Mouse (Mus musculus): ENCODE measurements around the gene Olfml3. TPM values are rescaled to one million over a fixed set of nuclear protein-coding genes. Genes with fewer than 3 reads are reported as not detected.
A peak's percentile ranks its signal among the peaks of the same experiment; 100 is the strongest.

Olfml3 gene
- polyA plus RNA-seq, 2 experiments: 52.0 to 82.5 TPM

DNA sequence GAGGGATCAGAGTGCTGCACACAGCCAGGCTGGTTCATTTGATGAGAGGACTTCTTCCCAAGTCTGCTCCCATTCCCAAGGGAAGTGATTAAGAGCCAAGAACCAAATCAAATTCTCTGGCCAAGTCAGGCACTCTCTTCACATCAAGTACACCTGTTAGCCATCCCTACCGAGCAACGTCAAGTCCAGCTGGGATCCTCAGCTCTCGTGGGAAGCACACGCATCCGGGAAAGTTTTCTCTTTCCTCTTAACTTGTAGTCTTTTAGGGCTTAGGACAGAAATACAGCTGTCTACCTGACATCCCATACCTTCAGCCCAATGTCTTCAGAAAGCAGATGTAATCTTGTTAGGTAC lies 53.9 kb downstream of the Olfml3 start:
- Histone ChIP-seq H3K4me1 (ENCODE audit: control insufficient read depth, insufficient read depth, low read length) (peaks cover 7% of the 10 kb centered on the region; the same call in 1 of the 2 replicates), H3K27me3 (ENCODE audit: control insufficient read depth, insufficient read depth, low read length) (no peaks in the 10 kb centered on the region), H3K36me3 (ENCODE audit: control insufficient read depth, insufficient read depth, low read length) (no peaks in the 10 kb centered on the region), H3K9me3 (ENCODE audit: control insufficient read depth, low read length) (no peaks in the 10 kb centered on the region), H3K9ac (ENCODE audit: low read depth, low read length, severe bottlenecking) (no peak overlapping the region), H3K4me3 (replicated peaks; ENCODE audit: low read length) (no peak overlapping the region), H3K4me2 (replicated peaks; ENCODE audit: low read depth, low read length, severe bottlenecking) (no peak overlapping the region), H3K27ac (replicated peaks; ENCODE audit: low read depth, low read length) (no peak overlapping the region)
- ATAC-seq (ENCODE audit: low FRiP score, low read depth) (no peak), DNase-seq (ENCODE audit: low spot score) (no peak)
- 31% methylated on average over 5 of the region's 5 CpGs for WGBS
- TF ChIP-seq POLR2A (IDR thresholded peaks at IDR 0.05; ENCODE audit: borderline replicate concordance, extremely low read depth, insufficient read depth, insufficient read length): no peak

DNA sequence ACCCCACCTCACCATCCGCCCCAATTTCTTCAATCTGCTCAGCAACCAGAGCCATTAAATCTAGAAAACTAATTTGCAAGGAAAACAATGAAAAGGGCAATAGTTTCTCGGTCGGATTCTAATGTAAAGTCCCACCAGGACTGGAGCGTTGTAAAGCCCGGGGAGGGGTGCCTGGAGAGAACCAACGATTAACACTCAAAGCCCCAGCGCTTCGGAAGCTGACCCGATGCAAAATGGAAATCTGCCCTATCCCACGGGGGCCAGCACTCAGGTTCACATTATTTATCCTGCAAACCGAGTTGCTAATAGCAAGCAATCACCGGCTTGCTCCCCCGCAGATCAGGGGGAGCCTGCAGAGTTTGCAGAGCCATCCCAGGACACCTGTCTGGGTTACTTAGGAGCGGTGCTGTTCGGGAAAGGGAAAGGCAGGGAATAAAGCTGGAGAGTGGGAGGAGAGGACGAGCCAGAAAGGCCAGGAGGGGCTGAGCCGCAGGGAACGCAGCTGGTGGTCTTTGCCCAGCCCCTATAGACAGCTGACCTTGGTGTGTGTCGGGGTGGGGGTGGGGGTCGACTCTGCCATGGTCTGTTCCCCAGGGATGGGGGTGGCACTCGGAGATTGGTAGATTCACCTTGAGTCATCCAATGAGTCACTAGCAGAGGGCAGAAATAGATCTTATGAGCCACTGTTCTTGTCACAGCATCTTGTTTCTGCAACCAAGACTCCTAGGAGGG lies 54.4 kb downstream of the Olfml3 start:
- TF ChIP-seq POLR2A (IDR thresholded peaks at IDR 0.05; ENCODE audit: borderline replicate concordance, extremely low read depth, insufficient read depth, insufficient read length): no peak
- Histone ChIP-seq H3K9ac (ENCODE audit: low read depth, low read length, severe bottlenecking) (peak overlapping the region; percentile 21; the same call in 1 of the 2 replicates), H3K36me3 (ENCODE audit: control insufficient read depth, insufficient read depth, low read length) (no peaks in the 10 kb centered on the region), H3K4me2 (replicated peaks; ENCODE audit: low read depth, low read length, severe bottlenecking) (peak overlapping the region; percentile 20; the same call in 1 of the 2 replicates), H3K4me3 (replicated peaks; ENCODE audit: low read length) (no peak overlapping the region), H3K27ac (replicated peaks; ENCODE audit: low read depth, low read length) (no peak overlapping the region), H3K9me3 (ENCODE audit: control insufficient read depth, low read length) (no peaks in the 10 kb centered on the region), H3K4me1 (ENCODE audit: control insufficient read depth, insufficient read depth, low read length) (peaks cover 7% of the 10 kb centered on the region; the same call in 1 of the 2 replicates), H3K27me3 (ENCODE audit: control insufficient read depth, insufficient read depth, low read length) (no peaks in the 10 kb centered on the region)
- no peak for ATAC-seq (ENCODE audit: low FRiP score, low read depth)
- WGBS: 2% methylated on average over 21 of the region's 21 CpGs
- DNase-seq (ENCODE audit: low spot score): no peak

DNA sequence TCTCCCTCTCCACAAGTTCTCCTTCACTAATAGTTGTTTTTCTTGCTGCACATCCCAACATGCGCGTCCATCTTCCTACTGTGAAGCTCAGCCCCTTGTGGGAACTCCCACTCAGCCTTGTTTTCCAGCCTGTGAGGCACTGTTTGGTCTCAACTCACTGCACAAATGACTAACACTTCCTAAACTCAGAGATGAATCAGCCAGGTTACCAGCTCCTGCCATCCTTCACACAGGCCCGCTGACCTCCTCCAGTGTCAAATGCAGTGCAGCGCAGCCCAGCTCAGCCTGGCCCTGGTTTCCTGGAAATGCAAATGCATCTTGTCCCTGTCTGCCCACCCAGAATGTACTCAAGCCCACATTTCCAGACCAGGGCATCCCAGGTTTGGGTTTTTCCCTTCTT lies 55.3 kb downstream of the Olfml3 start:
- DNase-seq (ENCODE audit: low spot score): no peak
- Histone ChIP-seq H3K36me3 (ENCODE audit: control insufficient read depth, insufficient read depth, low read length) (no peaks in the 10 kb centered on the region), H3K27me3 (ENCODE audit: control insufficient read depth, insufficient read depth, low read length) (no peaks in the 10 kb centered on the region), H3K4me3 (replicated peaks; ENCODE audit: low read length) (no peak overlapping the region), H3K27ac (replicated peaks; ENCODE audit: low read depth, low read length) (no peak overlapping the region), H3K9me3 (ENCODE audit: control insufficient read depth, low read length) (no peaks in the 10 kb centered on the region), H3K4me1 (ENCODE audit: control insufficient read depth, insufficient read depth, low read length) (peaks cover 7% of the 10 kb centered on the region; the same call in 1 of the 2 replicates), H3K4me2 (replicated peaks; ENCODE audit: low read depth, low read length, severe bottlenecking) (no peak overlapping the region), H3K9ac (ENCODE audit: low read depth, low read length, severe bottlenecking) (no peak overlapping the region)
- ATAC-seq (ENCODE audit: low FRiP score, low read depth): no peak
- WGBS: 55% methylated on average over 4 of the region's 4 CpGs
- no peak for TF ChIP-seq POLR2A (IDR thresholded peaks at IDR 0.05; ENCODE audit: borderline replicate concordance, extremely low read depth, insufficient read depth, insufficient read length)

DNA sequence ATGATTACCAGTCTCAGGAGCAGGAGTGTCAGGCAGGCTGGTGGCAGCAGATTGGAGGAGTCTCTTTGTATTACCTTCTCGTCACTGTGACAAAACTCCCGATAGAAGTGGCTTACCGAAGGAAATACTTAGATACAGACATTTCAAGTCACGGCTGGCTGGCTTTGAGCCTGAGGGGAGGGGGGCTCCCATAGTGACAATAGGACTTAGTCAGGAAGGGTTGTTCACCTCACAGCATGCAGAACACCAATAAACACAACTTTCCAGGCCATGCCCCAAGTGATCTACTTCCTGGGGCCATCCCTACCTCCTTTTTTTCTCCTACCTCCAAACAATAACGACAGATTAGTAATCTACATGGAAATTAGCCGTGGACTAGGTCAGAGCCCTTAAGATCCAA lies 59.0 kb downstream of the Olfml3 start:
- no peak overlapping the region for H3K4me3 ChIP-seq (replicated peaks; ENCODE audit: low read length)
- no peak overlapping the region for H3K27ac ChIP-seq (replicated peaks; ENCODE audit: low read depth, low read length)
- H3K4me2 ChIP-seq (replicated peaks; ENCODE audit: low read depth, low read length, severe bottlenecking): no peak overlapping the region
- no peak for TF ChIP-seq POLR2A (IDR thresholded peaks at IDR 0.05; ENCODE audit: borderline replicate concordance, extremely low read depth, insufficient read depth, insufficient read length)
- no peaks in the 10 kb centered on the region for H3K36me3 ChIP-seq (ENCODE audit: control insufficient read depth, insufficient read depth, low read length)
- H3K9me3 ChIP-seq (ENCODE audit: control insufficient read depth, low read length): no peaks in the 10 kb centered on the region
- H3K9ac ChIP-seq (ENCODE audit: low read depth, low read length, severe bottlenecking): no peak overlapping the region
- no peak for ATAC-seq (ENCODE audit: low FRiP score, low read depth)
- WGBS: 52% methylated on average over 6 of the region's 6 CpGs
- H3K4me1 ChIP-seq (ENCODE audit: control insufficient read depth, insufficient read depth, low read length): peaks cover 7% of the 10 kb centered on the region; the same call in 1 of the 2 replicates
- H3K27me3 ChIP-seq (ENCODE audit: control insufficient read depth, insufficient read depth, low read length): no peaks in the 10 kb centered on the region
- DNase-seq (ENCODE audit: low spot score): no peak

DNA sequence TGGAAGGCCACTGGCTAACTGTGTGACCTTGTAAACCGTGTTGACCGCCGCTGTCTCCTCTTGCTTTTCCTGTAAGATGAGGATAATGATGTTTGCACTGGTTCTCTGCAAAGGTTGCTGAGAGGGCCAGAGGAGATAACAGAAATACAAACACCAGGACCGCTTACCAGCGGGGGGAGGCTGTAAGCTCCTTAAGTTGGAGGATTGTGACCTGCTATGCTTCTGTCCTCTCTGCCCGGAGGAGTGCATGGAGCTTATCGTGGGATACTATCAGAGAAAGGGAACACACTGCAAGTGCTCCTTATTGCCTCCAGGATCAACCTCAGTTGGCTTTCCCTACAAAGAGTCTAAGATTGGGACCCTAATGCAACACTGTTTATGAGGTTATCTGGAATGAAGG lies 65.1 kb downstream of the Olfml3 start:
- ATAC-seq (ENCODE audit: low FRiP score, low read depth) (no peak), DNase-seq (ENCODE audit: low spot score) (no peak)
- WGBS: 62% methylated on average over 7 of the region's 7 CpGs
- Histone ChIP-seq H3K4me3 (replicated peaks; ENCODE audit: low read length) (no peak overlapping the region), H3K4me2 (replicated peaks; ENCODE audit: low read depth, low read length, severe bottlenecking) (no peak overlapping the region), H3K9me3 (ENCODE audit: control insufficient read depth, low read length) (no peaks in the 10 kb centered on the region), H3K27me3 (ENCODE audit: control insufficient read depth, insufficient read depth, low read length) (no peaks in the 10 kb centered on the region), H3K27ac (replicated peaks; ENCODE audit: low read depth, low read length) (no peak overlapping the region), H3K4me1 (ENCODE audit: control insufficient read depth, insufficient read depth, low read length) (no peaks in the 10 kb centered on the region), H3K9ac (ENCODE audit: low read depth, low read length, severe bottlenecking) (no peak overlapping the region), H3K36me3 (ENCODE audit: control insufficient read depth, insufficient read depth, low read length) (no peaks in the 10 kb centered on the region)
- TF ChIP-seq POLR2A (IDR thresholded peaks at IDR 0.05; ENCODE audit: borderline replicate concordance, extremely low read depth, insufficient read depth, insufficient read length): no peak

Other genes with a start within 250 kb of the Olfml3 start
- 0.44 TPM in 2 replicates for gene Syt6, start 162.8 kb downstream of the Olfml3 start, polyA plus RNA-seq (2012; rRNA removed)
- 0.37 and 0.91 TPM in 2 replicates for gene Syt6, start 162.8 kb downstream of the Olfml3 start, polyA plus RNA-seq (2014; fragmentation: Nextera tagmentation; extraction: Ambion mirVana)
- 0.11 and 0.14 TPM in 2 replicates for gene Atg4a-ps, start 91.9 kb downstream of the Olfml3 start, polyA plus RNA-seq (2012; rRNA removed)
- 0.36 TPM in 1 of 2 replicates, not detected in the other for gene Atg4a-ps, start 91.9 kb downstream of the Olfml3 start, polyA plus RNA-seq (2014; fragmentation: Nextera tagmentation; extraction: Ambion mirVana)
- not detected in 2 replicates for gene Gm10964, start 1.4 kb upstream of the Olfml3 start, polyA plus RNA-seq (2012; rRNA removed)
- not detected in 2 replicates for gene Gm10964, start 1.4 kb upstream of the Olfml3 start, polyA plus RNA-seq (2014; fragmentation: Nextera tagmentation; extraction: Ambion mirVana)
- 27.3 and 31.8 TPM in 2 replicates for gene Hipk1, start 53.6 kb upstream of the Olfml3 start, polyA plus RNA-seq (2012; rRNA removed)
- 16.6 and 17.1 TPM in 2 replicates for gene Hipk1, start 53.6 kb upstream of the Olfml3 start, polyA plus RNA-seq (2014; fragmentation: Nextera tagmentation; extraction: Ambion mirVana)
- 11.4 and 15.9 TPM in 2 replicates for gene Dclre1b, start 71.4 kb upstream of the Olfml3 start, polyA plus RNA-seq (2012; rRNA removed)
- gene Dclre1b, start 71.4 kb upstream of the Olfml3 start, polyA plus RNA-seq (2014; fragmentation: Nextera tagmentation; extraction: Ambion mirVana): 29.5 and 32.2 TPM in 2 replicates
- 24.6 and 27.0 TPM in 2 replicates for gene Ap4b1, start 71.5 kb upstream of the Olfml3 start, polyA plus RNA-seq (2012; rRNA removed)
- gene Ap4b1, start 71.5 kb upstream of the Olfml3 start, polyA plus RNA-seq (2014; fragmentation: Nextera tagmentation; extraction: Ambion mirVana): 22.9 and 23.4 TPM in 2 replicates
- 0.39 and 0.73 TPM in 2 replicates for gene Gm43064, start 71.6 kb upstream of the Olfml3 start, polyA plus RNA-seq (2012; rRNA removed)
- not detected in 2 replicates for gene Gm43064, start 71.6 kb upstream of the Olfml3 start, polyA plus RNA-seq (2014; fragmentation: Nextera tagmentation; extraction: Ambion mirVana)
- gene Bcl2l15, start 94.6 kb upstream of the Olfml3 start, polyA plus RNA-seq (2012; rRNA removed): 0.68 and 1.1 TPM in 2 replicates
- 0.68 and 0.84 TPM in 2 replicates for gene Bcl2l15, start 94.6 kb upstream of the Olfml3 start, polyA plus RNA-seq (2014; fragmentation: Nextera tagmentation; extraction: Ambion mirVana)
- 0.47 and 0.99 TPM in 2 replicates for gene Ptpn22, start 121.8 kb upstream of the Olfml3 start, polyA plus RNA-seq (2012; rRNA removed)
- gene Ptpn22, start 121.8 kb upstream of the Olfml3 start, polyA plus RNA-seq (2014; fragmentation: Nextera tagmentation; extraction: Ambion mirVana): 0.94 and 1.1 TPM in 2 replicates
- 11.0 and 11.4 TPM in 2 replicates for gene Rsbn1, start 176.1 kb upstream of the Olfml3 start, polyA plus RNA-seq (2012; rRNA removed)
- gene Rsbn1, start 176.1 kb upstream of the Olfml3 start, polyA plus RNA-seq (2014; fragmentation: Nextera tagmentation; extraction: Ambion mirVana): 12.2 and 15.2 TPM in 2 replicates
- 22.5 and 24.5 TPM in 2 replicates for gene Phtf1, start 230.1 kb upstream of the Olfml3 start, polyA plus RNA-seq (2012; rRNA removed)
- gene Phtf1, start 230.1 kb upstream of the Olfml3 start, polyA plus RNA-seq (2014; fragmentation: Nextera tagmentation; extraction: Ambion mirVana): 41.1 and 48.1 TPM in 2 replicates

Data from limb, embryonic 14.5 days (tissue).